Mouse (Mus musculus) left cerebral cortex, adult 2 months (tissue): ENCODE results near the gene Arsj. TPM values are rescaled to one million over a fixed set of nuclear protein-coding genes. Genes with fewer than 3 reads are reported as not detected.

Experiments
- DNase-seq, 2 experiments: peaks; one replicate each; pipeline ENCODE4 v3.0.0; 2021 to 2022; ENCODE audit warnings: low spot score in 2 of 2, mixed read lengths in 1 of 2; ENCODE audit errors: extremely low spot score in 1 of 2
- H3K27ac ChIP-seq: fragments of 200-600 bp; 2 replicates; pipeline ENCODE4 v1.8.1; 2022
- H3K4me3 ChIP-seq: fragments of 200-600 bp; 2 replicates; pipeline ENCODE4 v1.8.1; 2022
- CTCF ChIP-seq: fragments of 200-600 bp; IDR thresholded peaks from 2 replicates; pipeline ENCODE4 v1.8.1; 2022; ENCODE audit warnings: antibody characterized with exemption, mild to moderate bottlenecking, moderate library complexity
- intact Hi-C: fragments of 180-260 bp; cut with DNase I; formaldehyde crosslinking; loops from one replicate; pipeline ENCODE4 v1.15.1; 2025
- total RNA-seq, 2 experiments: library from RNA; stranded (reverse); gene quantifications; 2 replicates each; pipeline ENCODE4 v1.2.3; 2021

The Arsj gene
- total RNA-seq, 2 experiments from 2014 or later = 2.8 to 2.9 TPM

DNA sequence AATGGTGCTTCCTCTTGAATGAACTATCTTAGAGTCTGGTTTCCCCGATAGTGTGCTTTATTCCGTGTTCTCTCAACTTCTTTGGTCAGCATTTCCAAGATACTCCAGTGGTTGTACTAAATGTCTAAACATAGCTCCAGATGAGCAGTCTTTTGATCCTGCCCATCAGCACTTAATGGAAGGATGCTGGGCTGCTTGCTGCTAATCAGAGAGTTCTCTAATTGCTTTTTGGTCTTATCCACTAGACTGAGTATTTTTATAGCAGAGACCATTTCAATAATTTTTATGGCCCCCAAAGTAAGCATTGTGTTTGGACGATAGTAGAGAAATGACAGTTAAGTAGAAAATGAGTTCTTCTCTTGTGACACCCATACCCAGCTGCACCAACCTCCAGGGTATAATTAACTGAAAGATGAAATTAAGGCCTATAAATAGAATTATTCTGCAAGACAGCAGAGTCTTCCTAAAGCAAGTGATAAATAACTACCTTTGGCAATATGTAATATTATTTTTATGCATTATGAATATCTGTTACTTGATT is 67.1 kb downstream of the Arsj start:
- intact Hi-C loops = no loop called here
- H3K4me3 ChIP-seq = no peak overlapping the region
- no peak for DNase-seq
- TF ChIP-seq CTCF = no peak
- no peak overlapping the region for H3K27ac ChIP-seq

DNA sequence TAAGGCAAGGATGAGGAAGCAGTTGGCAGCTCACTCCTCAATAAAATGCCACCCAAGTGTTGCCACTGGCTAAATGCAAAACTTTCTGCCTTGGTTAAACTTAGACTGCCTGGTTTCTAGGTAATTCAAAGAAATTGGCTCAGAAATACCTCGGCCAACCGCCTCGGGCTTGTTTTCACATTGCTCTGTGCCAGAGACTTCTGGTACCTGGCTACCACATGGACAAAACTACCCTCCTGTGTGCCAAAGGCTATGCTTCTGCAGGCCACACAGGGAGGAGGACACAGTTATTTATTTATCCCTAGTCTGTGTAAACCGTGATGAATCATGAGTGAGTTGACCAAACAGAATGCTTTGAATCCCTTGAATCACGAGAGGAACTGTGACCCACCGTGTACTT is 75.8 kb downstream of the Arsj start:
- no peak for TF ChIP-seq CTCF
- intact Hi-C loops = no loop called here
- Histone ChIP-seq H3K27ac (no peak overlapping the region), H3K4me3 (no peak overlapping the region)
- no peak for DNase-seq

DNA sequence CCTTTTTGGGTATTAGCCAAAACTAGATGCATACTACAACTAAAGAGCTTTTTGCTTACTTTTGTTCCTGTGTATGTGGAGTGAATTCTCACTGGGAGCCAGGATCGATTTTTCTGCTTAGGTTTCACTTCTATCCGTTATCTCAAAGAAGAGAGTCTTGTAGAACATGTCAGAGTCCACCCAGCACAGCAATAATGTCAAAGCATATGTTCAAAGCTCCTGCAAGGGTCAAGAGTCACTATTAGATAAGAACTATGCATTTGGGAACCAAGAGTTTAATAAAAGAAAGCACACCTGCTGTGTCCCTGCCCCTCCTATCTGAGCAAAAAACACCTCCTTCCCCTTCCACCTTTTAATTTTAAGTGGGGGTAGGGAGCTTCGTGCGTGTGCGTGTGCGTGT is 85.6 kb downstream of the Arsj start:
- intact Hi-C loops = no loop called here
- no peak for DNase-seq
- Histone ChIP-seq H3K4me3 (no peak overlapping the region), H3K27ac (no peak overlapping the region)
- no peak for TF ChIP-seq CTCF

DNA sequence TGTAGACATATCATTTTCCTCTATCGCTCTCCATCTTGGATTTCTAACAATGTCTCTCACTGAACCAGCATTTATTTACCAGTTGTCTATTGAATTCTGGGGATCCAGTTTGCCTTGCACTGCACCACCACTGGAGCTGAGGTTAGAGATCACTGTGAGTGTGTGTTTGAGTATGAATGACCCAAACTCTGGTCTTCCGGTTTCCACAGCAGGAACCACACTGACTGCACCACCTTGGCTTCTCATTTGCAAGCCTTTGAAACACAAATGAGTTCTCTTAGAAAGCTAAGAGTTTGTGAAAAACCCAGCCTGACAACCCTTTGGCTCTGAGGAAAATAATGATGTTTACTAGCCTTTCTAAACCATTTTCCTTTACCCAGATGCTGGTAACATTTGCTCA is 86.0 kb downstream of the Arsj start:
- Histone ChIP-seq H3K27ac (no peak overlapping the region), H3K4me3 (no peak overlapping the region)
- no peak for DNase-seq
- intact Hi-C loops = no loop called here
- no peak for TF ChIP-seq CTCF

DNA sequence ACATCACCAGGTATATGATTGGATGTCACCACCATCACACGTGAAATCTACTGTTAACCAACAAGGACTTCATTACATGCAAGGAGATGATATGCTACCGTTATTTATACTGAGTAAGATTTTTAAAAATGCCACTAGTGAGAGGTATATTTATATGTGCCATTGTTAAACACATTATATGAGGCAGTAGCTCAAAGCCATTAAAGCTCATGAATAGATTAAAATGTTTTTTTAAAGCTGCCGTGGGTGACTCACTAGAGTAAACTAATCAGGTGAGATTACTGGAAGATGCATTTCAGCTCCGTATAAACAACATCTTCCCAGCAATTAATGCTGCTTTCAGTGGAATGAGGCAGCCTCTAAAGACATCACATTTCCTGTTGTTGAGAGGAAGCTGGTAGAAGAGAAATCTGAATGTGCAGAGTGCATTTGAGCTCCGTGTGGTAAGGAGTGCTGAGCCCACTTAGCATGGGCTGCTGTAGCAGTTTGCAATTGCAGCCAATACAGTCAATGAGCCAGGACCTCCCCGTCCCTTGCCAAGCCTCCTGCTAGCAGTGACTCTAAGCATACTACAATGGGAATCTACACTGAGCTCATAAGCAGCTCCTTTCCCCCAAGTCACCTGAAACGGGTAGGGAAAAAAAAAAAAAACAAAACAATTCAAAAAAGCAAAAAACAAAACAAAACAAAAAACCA is 92.5 kb downstream of the Arsj start:
- intact Hi-C loops = no loop called here
- no peak for TF ChIP-seq CTCF
- no peak overlapping the region for H3K4me3 ChIP-seq
- DNase-seq = no peak
- H3K27ac ChIP-seq = no peak overlapping the region

DNA sequence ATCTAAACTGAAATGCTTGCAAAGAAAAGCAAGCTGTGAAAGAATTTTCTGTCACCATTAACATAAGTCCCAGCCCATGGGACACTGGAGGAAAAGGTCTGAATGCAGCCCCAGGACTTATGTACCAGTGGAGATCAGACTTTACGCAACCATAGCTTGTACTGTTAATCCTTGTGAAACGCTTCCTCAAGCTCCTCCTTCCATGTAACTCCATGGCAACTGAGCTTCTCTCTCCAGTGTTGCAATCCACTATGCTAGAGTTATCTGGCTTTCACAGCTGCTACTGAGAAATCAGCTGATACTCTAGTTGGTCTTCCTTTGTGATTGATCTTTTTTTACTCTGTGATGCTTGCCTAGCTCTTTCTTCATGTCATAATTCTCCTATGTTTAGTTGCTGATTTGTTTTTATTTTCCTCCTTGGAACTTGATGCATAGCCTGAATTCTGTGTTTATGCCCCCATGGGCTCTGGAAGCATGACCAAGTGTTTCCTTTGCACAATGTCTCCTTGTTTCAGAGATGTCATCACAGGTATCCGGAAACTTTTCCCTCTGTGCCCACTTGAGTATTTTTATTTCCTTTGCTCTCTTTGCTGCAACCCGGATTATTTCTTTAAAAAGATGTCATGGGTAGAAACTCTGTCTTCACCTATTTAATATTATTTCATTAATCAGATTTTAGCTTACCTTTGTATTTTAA is 99.8 kb downstream of the Arsj start:
- no peak for DNase-seq
- TF ChIP-seq CTCF = no peak
- intact Hi-C loops = no loop called here

DNA sequence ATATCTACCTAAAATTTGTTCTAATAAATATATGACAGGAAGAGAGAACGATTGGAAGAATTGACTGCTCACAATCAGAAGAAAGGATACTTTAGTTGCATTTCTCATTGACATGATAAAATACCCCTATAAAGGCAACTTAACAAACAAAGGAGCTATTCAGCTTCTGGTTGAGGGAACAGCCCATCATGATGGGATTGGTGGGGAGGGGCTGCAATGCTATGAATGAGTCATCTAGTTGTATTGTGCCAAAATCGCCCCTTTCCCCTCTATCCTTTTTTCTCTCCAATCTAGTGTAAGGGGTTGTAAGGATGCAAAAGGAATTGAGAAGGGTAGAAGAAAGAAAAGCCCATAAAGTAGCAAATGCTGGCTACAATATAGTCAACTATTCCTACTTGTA is 100.8 kb downstream of the Arsj start:
- DNase-seq = no peak
- Histone ChIP-seq H3K4me3 (no peak overlapping the region), H3K27ac (no peak overlapping the region)
- intact Hi-C loops = no loop called here
- no peak for TF ChIP-seq CTCF

More for the DNA sequence above, 99.8 kb downstream of the Arsj start:
- no peak overlapping the region for H3K4me3 ChIP-seq
- H3K27ac ChIP-seq = no peak overlapping the region

Other genes with a start within 250 kb of the Arsj start
- 100 to 1,000 TPM; 176 to 181 TPM for gene Camk2d, start 232.6 kb downstream of the Arsj start, total RNA-seq